Mouse (Mus musculus) T-cell, adult 2 months (primary cell): ENCODE measurements around the gene Rhox3g.
"Not testable (repeated sequence)": the region's sequence is repeated elsewhere in the genome, so short reads cannot be mapped to it uniquely, and the experiment has no call there.

ENCODE experiments used
- DNase-seq: peaks from one replicate; pipeline ENCODE4 v3.0.0; 2022; ENCODE audit warnings: low spot score

Gene Rhox3g

DNA sequence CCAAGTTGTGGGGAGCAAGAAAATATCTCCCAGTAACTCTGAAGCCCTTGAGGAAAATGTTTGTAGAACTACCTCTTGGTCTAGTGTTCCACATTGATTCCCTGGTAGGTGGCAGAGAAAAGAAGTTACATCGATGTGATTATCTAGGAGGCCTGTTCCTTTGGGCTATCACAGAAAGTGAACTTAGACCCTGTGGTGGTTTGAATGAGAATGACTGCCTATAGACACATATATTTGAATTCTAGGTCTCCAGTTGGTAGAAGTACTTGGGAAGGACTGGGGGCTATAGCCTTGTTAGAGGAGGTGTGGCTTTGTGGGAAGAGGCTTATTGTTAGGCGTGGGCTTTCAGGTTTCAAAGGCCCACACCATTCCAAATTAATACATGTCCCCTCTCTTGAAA lies at the start of gene Rhox3g:
TSS of gene Rhox3g (minus strand) at position 101 of the 400 bp plus-strand sequence.
- DNase-seq, result not testable (repeated sequence)

DNA sequence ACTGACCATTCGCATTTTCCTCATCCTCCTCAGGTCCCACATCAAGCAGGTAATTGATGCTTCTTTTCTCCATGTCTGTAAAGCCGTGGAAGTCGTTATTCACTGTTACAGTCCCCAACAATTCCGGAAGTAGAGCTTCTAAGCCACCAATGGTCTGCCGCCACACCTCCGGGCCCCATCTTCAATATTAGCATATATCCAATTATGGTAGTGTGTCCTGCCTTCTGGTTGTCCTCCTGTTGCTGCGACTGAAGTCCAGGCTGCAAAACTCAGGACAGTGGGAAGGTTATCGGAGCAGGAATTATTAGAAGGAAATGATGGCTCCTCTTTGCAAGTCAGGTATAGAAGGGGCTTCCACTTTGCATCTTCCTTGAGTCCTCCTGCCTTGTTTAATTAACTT lies 44.8 kb upstream of the Rhox3g start, which contains the start of gene Rhox2h:
TSS of gene Rhox2h (minus strand) at position 101 of the 400 bp plus-strand sequence.
- not testable (repeated sequence) for DNase-seq

DNA sequence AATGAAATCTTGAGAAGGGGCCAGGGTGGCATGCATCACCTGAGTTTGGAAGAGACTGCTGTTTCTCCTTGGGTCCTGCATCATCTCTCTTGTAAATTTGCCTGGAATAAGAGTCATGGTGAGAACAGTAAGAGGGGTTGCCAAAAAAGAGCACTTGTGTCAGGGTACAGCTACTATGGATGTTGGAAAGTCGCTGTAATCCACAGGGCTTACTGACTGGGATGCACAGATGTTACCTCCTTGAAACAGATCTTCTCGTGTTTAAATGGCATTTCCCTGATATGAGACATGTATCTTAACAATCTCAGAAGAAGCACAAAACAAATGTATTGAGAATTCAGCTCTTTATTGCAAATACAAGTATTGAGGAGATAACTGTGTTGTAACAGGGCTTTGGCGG lies 40.3 kb upstream of the Rhox3g start, which contains the start of gene Rhox3h:
TSS of gene Rhox3h (minus strand) at position 101 of the 400 bp plus-strand sequence.
- DNase-seq, result not testable (repeated sequence)

DNA sequence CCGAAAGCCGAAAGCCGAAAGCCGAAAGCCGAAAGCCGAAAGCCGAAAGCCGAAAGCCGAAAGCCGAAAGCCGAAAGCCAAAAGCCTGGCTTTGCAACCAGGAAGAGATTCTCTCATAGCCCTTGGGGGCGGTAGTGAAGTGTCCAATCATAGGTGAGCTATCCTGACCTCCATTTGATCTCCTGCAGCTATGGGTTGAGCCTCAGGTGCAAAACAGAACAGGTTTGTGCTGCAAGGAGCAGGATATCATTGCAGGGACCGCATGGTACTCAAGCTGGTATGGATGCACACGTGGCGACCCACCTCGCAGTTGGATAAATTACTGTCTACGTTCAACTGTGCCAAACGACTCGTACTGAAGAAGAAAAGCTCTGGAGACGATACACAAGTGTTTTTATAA lies 22.8 kb upstream of the Rhox3g start, which contains the start of gene Rhox4g:
TSS of gene Rhox4g (minus strand) at position 101 of the 400 bp plus-strand sequence.
- DNase-seq, result not testable (repeated sequence)

DNA sequence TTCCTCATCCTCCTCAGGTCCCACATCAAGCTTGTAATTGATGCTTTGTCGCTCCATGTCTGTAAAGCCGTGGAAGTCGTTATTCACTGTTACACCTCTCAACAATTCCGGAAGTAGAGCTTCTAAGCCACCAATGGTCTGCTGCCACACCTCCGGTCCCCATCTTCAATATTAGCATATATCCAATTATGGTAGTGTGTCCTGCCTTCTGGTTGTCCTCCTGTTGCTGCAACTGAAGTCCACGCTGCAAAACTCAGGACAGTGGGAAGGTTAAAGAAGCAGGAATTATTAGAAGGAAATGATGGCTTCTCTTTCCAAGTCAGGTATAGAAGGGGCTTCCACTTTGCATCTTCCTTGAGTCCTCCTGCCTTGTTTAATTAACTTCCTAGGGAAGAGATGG lies 15.0 kb upstream of the Rhox3g start, which contains the start of gene Rhox2g:
TSS of gene Rhox2g (minus strand) at position 101 of the 400 bp plus-strand sequence.
- not testable (repeated sequence) for DNase-seq

DNA sequence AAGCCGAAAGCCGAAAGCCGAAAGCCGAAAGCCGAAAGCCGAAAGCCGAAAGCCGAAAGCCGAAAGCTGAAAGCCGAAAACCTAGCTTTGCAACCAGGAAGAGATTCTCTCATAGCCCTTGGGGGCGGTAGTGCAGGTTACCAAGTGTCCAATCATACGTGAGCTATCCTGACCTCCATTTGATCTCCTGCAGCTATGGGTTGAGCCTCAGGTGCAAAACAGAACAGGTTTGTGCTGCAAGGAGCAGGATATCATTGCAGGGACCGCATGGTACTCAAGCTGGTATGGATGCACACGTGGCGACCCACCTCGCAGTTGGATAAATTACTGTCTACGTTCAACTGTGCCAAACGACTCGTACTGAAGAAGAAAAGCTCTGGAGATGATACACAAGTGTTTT lies 20.8 kb downstream of the Rhox3g start, which contains the start of gene Rhox4f:
TSS of gene Rhox4f (minus strand) at position 101 of the 400 bp plus-strand sequence.
- not testable (repeated sequence) for DNase-seq

DNA sequence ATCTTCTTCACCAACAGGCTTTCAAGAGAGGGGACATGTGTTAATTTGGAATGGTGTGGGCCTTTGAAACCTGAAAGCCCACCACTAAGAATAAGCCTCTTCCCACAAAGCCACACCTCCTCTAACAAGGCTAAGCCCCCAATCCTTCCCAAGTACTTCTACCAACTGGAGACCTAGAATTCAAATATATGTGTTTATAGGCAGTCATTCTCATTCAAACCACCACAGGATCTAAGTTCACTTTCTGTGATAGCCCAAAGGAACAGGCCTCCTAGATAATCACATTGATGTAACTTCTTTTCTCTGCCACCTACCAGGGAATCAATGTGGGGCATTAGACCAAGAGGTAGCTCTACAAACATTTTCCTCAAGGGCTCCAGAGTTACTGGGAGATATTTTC lies 47.7 kb downstream of the Rhox3g start, which contains the start of gene Rhox3f:
TSS of gene Rhox3f (plus strand) at position 301 of the 400 bp plus-strand sequence.
- DNase-seq, result not testable (repeated sequence)
